Mouse (Mus musculus): ENCODE data around the gene Arid3a. TPM values are rescaled to one million over a fixed set of nuclear protein-coding genes. Genes with fewer than 3 reads are reported as not detected.
A peak's percentile ranks its signal among the peaks of the same experiment; 100 is the strongest.
"Not testable (repeated sequence)": the region's sequence is repeated elsewhere in the genome, so short reads cannot be mapped to it uniquely, and the experiment has no call there.

Arid3a gene
- polyA plus RNA-seq, 1 experiment from 2014 or later, result 16.4 TPM

GRCm38 (mm10) chr10:79890670-79891069 is 36.2 kb upstream of the Arid3a start, which contains the start of gene Cfd:
TSS of gene Cfd (plus strand) at chr10:79890853.
- DNase-seq (ENCODE audit: low spot score), result no peak
- no peaks in the 10 kb centered on the region for H3K9me3 ChIP-seq
- H3K4me1 ChIP-seq, result 0 out of 2 replicates have a peak, but pooled peaks cover 3% of the 10 kb centered on the region
- H3K36me3 ChIP-seq, result peaks cover 13% of the 10 kb centered on the region
- H3K27ac ChIP-seq, result no peak within 1 kb of the TSS; the same call in 1 of the 2 replicates
- 36% methylated on average over 5 of the region's 5 CpGs for WGBS
- peaks cover 19% of the 10 kb centered on the region; the same call in 1 of the 2 replicates for H3K27me3 ChIP-seq (ENCODE audit: insufficient read depth, poor library complexity, severe bottlenecking)
- H3K4me3 ChIP-seq, result no peak within 1 kb of the TSS

GRCm38 (mm10) chr10:79892451-79893118 is 34.3 kb upstream of the Arid3a start:
- H3K9me3 ChIP-seq, H3K4me3 ChIP-seq, H3K27ac ChIP-seq, H3K4me1 ChIP-seq: not testable (repeated sequence)
- 43% methylated on average over 22 of the region's 22 CpGs for WGBS
- Histone ChIP-seq H3K36me3 (peaks cover 32% of the 10 kb centered on the region), H3K27me3 (ENCODE audit: insufficient read depth, poor library complexity, severe bottlenecking) (peaks cover 17% of the 10 kb centered on the region; the same call in 1 of the 2 replicates)
- DNase-seq (ENCODE audit: low spot score), result peak; percentile 90

- Histone ChIP-seq H3K4me3 (no peak overlapping the region), H3K4me1 (peaks cover 21% of the 10 kb centered on the region), H3K9me3 (no peaks in the 10 kb centered on the region), H3K27me3 (ENCODE audit: insufficient read depth, poor library complexity, severe bottlenecking) (peaks cover 17% of the 10 kb centered on the region; the same call in 1 of the 2 replicates), H3K36me3 (peaks cover 62% of the 10 kb centered on the region), H3K27ac (no peak overlapping the region)
- 91% methylated on average over 16 of the region's 16 CpGs for WGBS
- no peak for DNase-seq (ENCODE audit: low spot score)
Observed at GRCm38 (mm10) chr10:79896306-79896705, 30.5 kb upstream of the Arid3a start.

DNA sequence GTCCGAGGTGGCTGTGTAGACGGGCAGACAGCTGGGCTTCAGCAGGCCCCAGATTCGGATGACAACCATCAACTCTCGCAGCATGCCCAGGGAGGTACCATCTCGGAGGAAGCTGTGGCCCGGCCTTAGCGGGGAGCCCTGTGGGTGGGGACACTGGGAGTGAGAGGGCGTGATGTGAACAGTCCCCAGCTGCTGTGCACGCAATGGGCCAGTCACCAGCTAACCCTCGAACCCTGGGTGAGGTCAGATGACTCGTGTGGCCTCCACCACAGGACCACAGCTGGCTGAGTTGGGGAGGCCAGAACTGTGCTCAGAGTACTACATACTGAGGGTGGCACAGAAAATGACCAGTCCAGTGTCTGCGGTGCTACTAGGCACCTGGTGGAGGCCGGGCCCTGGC is 30.0 kb upstream of the Arid3a start:
- Histone ChIP-seq H3K4me3 (no peak overlapping the region), H3K4me1 (peaks cover 21% of the 10 kb centered on the region), H3K27ac (no peak overlapping the region), H3K36me3 (peaks cover 66% of the 10 kb centered on the region), H3K9me3 (no peaks in the 10 kb centered on the region), H3K27me3 (ENCODE audit: insufficient read depth, poor library complexity, severe bottlenecking) (peaks cover 12% of the 10 kb centered on the region; the same call in 1 of the 2 replicates)
- WGBS, result 83% methylated on average over 13 of the region's 13 CpGs
- DNase-seq (ENCODE audit: low spot score), result no peak

DNA sequence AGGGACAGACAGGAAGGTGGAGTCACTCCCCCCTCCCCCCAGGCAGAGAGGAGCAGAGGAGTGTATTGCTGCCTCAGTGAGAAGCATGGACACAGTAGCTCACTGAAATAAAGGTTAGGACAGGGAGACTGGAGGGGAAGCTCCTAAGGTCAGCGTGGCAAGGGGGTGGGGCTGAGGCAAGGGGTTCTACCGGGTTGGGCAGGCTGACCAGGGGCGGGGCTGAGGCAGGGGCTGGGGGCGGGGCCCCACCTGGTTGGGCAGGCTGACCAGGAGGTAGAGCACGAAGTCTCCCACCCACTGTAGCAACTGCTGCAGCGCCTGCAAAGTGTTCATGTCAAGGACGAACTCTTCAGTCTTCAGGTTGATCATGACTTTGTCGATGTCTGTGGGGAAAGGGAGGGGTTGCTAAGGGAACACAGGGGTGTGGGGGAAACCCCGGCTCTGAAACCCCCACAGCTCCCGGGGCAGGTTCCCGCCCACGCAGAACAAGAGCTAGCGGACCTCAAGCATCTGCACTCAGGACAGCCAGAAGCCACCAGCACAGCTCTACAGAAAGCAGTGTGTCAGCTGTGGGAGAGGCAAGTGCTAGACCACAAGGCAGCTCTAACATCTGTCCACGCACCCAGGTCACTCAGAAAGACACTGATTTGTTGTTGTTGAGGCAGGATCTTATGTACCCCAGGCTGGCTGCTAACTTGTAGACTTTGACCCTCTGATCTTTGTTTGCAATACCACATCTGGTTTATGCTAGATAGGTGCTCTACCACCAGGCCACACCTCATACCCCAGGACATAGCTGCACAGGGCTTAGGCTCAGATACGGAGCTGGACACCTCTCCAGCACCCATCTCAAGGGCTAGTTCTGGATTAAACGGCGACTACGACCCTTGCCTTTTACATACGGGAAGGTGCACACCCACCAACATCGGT is 29.3 kb upstream of the Arid3a start:
- H3K36me3 ChIP-seq, result peaks cover 73% of the 10 kb centered on the region

GRCm38 (mm10) chr10:79900951-79901410 is 25.9 kb upstream of the Arid3a start:
- 51% methylated on average over 2 of the region's 2 CpGs for WGBS
- H3K36me3 ChIP-seq, result peaks cover 88% of the 10 kb centered on the region
- no peak overlapping the region for H3K4me3 ChIP-seq
- no peak for DNase-seq (ENCODE audit: low spot score)
- no peaks in the 10 kb centered on the region for H3K9me3 ChIP-seq
- H3K27me3 ChIP-seq (ENCODE audit: insufficient read depth, poor library complexity, severe bottlenecking), result peaks cover 12% of the 10 kb centered on the region; the same call in 1 of the 2 replicates
- H3K27ac ChIP-seq, result no peak overlapping the region
- H3K4me1 ChIP-seq, result peaks cover 19% of the 10 kb centered on the region

More for the DNA sequence above, 29.3 kb upstream of the Arid3a start:
- DNase-seq (ENCODE audit: low spot score), result no peak
- Histone ChIP-seq H3K9me3 (no peaks in the 10 kb centered on the region), H3K4me1 (peaks cover 21% of the 10 kb centered on the region), H3K27me3 (ENCODE audit: insufficient read depth, poor library complexity, severe bottlenecking) (peaks cover 12% of the 10 kb centered on the region; the same call in 1 of the 2 replicates), H3K4me3 (no peak overlapping the region; the same call in 1 of the 2 replicates), H3K27ac (no peak overlapping the region)
- 44% methylated on average over 20 of the region's 20 CpGs for WGBS

GRCm38 (mm10) chr10:79906712-79907111 is 20.1 kb upstream of the Arid3a start:
- DNase-seq (ENCODE audit: low spot score), result no peak
- Histone ChIP-seq H3K36me3 (peaks cover 67% of the 10 kb centered on the region), H3K4me3 (no peak overlapping the region), H3K4me1 (peaks cover 23% of the 10 kb centered on the region), H3K27me3 (ENCODE audit: insufficient read depth, poor library complexity, severe bottlenecking) (no peaks in the 10 kb centered on the region), H3K27ac (no peak overlapping the region), H3K9me3 (no peaks in the 10 kb centered on the region)
- 93% methylated on average over 9 of the region's 9 CpGs for WGBS

DNA sequence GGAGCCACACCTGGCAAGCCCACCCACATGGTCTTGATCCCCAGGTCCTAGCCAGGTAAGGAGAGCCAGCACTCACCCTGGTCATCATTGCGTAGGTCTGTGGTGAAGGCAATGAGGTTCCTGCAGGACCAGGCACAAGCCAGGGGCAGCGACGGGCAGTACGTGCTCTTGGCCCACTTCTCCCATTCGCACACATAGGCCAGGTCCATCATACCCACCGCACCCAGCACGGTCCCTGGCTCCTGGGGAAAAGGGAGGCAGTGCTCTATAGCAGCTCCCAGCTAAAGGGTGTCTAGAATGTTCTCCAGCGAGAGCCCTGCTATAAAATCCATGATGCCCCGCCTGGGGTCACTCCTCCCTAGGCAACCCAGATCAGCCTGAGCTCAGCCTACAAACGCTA is 19.4 kb upstream of the Arid3a start:
- WGBS, result 94% methylated on average over 10 of the region's 10 CpGs
- Histone ChIP-seq H3K4me3 (no peak overlapping the region), H3K36me3 (peaks cover 69% of the 10 kb centered on the region)

DNA sequence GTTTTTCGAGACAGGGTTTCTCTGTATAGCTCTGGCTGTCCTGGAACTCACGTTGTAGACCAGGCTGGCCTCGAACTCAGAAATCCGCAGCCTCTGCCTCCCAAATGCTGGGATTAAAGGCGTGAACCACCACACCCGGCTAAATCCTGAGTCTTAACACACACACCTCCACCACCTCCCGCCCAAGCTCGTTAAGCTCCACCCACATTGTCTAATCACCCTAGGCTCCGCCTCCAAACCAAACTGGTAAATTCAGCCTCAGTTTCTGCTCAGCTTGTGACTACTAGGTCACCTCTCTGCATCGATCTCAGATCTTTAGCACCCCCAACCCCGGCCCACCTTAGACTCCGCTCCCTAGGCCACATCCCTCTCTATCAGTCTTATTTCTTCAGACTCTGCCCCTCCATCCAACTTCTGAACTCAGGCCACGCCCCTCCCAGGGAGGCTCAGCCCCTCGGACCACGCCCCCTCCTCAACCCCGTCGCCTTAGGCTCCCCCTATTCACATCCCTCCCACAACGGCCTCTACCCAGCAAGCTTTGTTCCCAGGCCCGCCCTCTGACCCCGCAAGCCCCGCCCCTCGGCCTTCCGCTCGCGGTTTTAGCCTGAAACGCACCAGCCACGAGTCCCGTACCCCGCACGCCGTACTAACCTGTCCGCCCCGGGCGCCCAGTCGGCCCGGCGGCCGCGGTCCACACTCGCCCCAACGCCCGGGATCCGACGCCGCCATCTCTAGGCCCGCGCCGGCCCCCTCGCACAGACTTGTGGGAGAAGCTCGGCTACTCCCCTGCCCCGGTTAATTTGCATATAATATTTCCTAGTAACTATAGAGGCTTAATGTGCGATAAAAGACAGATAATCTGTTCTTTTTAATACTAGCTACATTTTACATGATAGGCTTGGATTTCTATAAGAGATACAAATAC is 18.4 kb upstream of the Arid3a start, which contains the start of gene Med16:
TSS of gene Med16 (minus strand) at position 757 of the 925 bp plus-strand sequence.
- DNase-seq (ENCODE audit: low spot score), result peak; percentile 98
- Histone ChIP-seq H3K36me3 (peaks cover 67% of the 10 kb centered on the region), H3K27ac (peak within 1 kb of the TSS; percentile 100), H3K9me3 (no peaks in the 10 kb centered on the region), H3K4me1 (peaks cover 29% of the 10 kb centered on the region), H3K27me3 (ENCODE audit: insufficient read depth, poor library complexity, severe bottlenecking) (no peaks in the 10 kb centered on the region), H3K4me3 (peak within 1 kb of the TSS; percentile 86)
- WGBS, result 2% methylated on average over 52 of the region's 52 CpGs

More for the DNA sequence above, 19.4 kb upstream of the Arid3a start:
- Histone ChIP-seq H3K9me3 (no peaks in the 10 kb centered on the region), H3K27me3 (ENCODE audit: insufficient read depth, poor library complexity, severe bottlenecking) (no peaks in the 10 kb centered on the region), H3K4me1 (peaks cover 26% of the 10 kb centered on the region), H3K27ac (0 out of 2 replicates have a peak overlapping the region, but pooled peaks have one; percentile 25)
- DNase-seq (ENCODE audit: low spot score), result no peak

- no peak for DNase-seq (ENCODE audit: low spot score)
- H3K4me3 ChIP-seq, result peak overlapping the region; percentile 86
- peaks cover 38% of the 10 kb centered on the region for H3K4me1 ChIP-seq
- no peaks in the 10 kb centered on the region for H3K9me3 ChIP-seq
- 25% methylated on average over 14 of the region's 14 CpGs for WGBS
- peaks cover 63% of the 10 kb centered on the region for H3K36me3 ChIP-seq
- H3K27ac ChIP-seq, result peak overlapping the region; percentile 100
- H3K27me3 ChIP-seq (ENCODE audit: insufficient read depth, poor library complexity, severe bottlenecking), result no peaks in the 10 kb centered on the region
Observed at GRCm38 (mm10) chr10:79909092-79909922, 17.5 kb upstream of the Arid3a start.

- WGBS, result 94% methylated on average over 4 of the region's 4 CpGs
- no peaks in the 10 kb centered on the region for H3K27me3 ChIP-seq (ENCODE audit: insufficient read depth, poor library complexity, severe bottlenecking)
- H3K4me1 ChIP-seq, result peaks cover 50% of the 10 kb centered on the region
- no peak within 1 kb of the TSS for H3K27ac ChIP-seq
- H3K4me3 ChIP-seq, result 0 out of 2 replicates have a peak within 1 kb of the TSS, but pooled peaks have one; percentile 86
- peaks cover 50% of the 10 kb centered on the region for H3K36me3 ChIP-seq
- H3K9me3 ChIP-seq, result no peaks in the 10 kb centered on the region
- no peak for DNase-seq (ENCODE audit: low spot score)
Observed at GRCm38 (mm10) chr10:79910556-79910955, 16.3 kb upstream of the Arid3a start, which contains the start of gene Gm26602. TSS of gene Gm26602 (plus strand) at chr10:79910856.

All from heart, embryonic 10.5 days (tissue).